Mouse (Mus musculus): Measurements from ENCODE around the gene Nagk.

DNA sequence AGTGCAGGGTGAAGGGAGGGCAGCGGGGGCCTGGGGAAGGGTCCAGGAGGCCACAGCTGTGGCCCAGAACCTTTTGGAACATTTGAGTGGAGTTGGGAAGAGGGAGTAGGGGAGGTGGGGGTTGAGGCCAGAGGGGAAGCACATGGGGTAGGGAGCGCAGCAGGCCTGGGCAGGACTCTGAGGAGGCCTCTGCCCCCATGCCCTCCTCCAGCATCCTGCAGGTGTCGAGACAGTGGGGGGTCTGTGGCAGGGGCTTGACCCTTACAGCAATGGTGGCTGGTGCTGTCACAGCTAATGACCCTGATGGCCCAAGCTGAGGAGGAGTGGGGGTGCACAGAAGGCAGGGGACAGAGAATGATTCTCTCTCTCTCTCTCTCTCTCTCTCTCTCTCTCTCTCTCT, 45.5 kb upstream of the Nagk start:
- TF ChIP-seq CTCF (conservative IDR thresholded peaks at IDR 0.05; ENCODE audit: insufficient read depth, insufficient read length, low read depth, low read length): no peak
- no peak for TF ChIP-seq POLR2A (IDR thresholded peaks at IDR 0.05; ENCODE audit: low read depth, low read length)
